Mouse (Mus musculus): Measurements from ENCODE around the gene Thap11. TPM values are rescaled to one million over a fixed set of nuclear protein-coding genes. Genes with fewer than 3 reads are reported as not detected.

The Thap11 gene
- polyA plus RNA-seq (2015; fragmentation: Nextera tagmentation; extraction: Ambion mirVana), result 73.2 and 75.8 TPM in 2 replicates

GRCm38 (mm10) chr8:105854715-105855216 lies at the start of gene Thap11:
Gene Thap11, plus strand, starts transcription at chr8:105855132.
- Histone ChIP-seq H3K27me3 (no peaks in the 10 kb centered on the region), H3K9ac (peak within 1 kb of the TSS; percentile 64), H3K36me3 (peaks cover 13% of the 10 kb centered on the region; the same call in 1 of the 2 replicates), H3K9me3 (replicated peaks) (no peaks in the 10 kb centered on the region), H3K4me2 (replicated peaks) (peak within 1 kb of the TSS; percentile 92), H3K4me3 (replicated peaks) (peak within 1 kb of the TSS; percentile 71), H3K4me1 (peaks cover 55% of the 10 kb centered on the region), H3K27ac (replicated peaks) (peak within 1 kb of the TSS; percentile 92)
- peak; percentile 93 for ATAC-seq (ENCODE audit: insufficient number of reproducible peaks, low FRiP score, low TSS enrichment, low read depth)
- 4% methylated on average over 43 of the region's 43 CpGs for WGBS

- WGBS, result 77% methylated on average over 3 of the region's 3 CpGs
- H3K9me3 ChIP-seq (replicated peaks), result no peaks in the 10 kb centered on the region
- H3K4me1 ChIP-seq, result 0 out of 2 replicates have a peak, but pooled peaks cover 4% of the 10 kb centered on the region
- H3K4me3 ChIP-seq (replicated peaks), result no peak overlapping the region
- H3K9ac ChIP-seq, result no peak overlapping the region
- peaks cover 17% of the 10 kb centered on the region; the same call in 1 of the 2 replicates for H3K36me3 ChIP-seq
- H3K27ac ChIP-seq (replicated peaks), result no peak overlapping the region
- no peaks in the 10 kb centered on the region for H3K27me3 ChIP-seq
- H3K4me2 ChIP-seq (replicated peaks), result no peak overlapping the region
- ATAC-seq (ENCODE audit: insufficient number of reproducible peaks, low FRiP score, low TSS enrichment, low read depth), result no peak
These were observed 49.6 kb upstream of the Thap11 start for GRCm38 (mm10) chr8:105805346-105805745.

- Histone ChIP-seq H3K27ac (replicated peaks) (no peak overlapping the region), H3K9ac (no peak overlapping the region), H3K4me2 (replicated peaks) (no peak overlapping the region), H3K4me1 (no peaks in the 10 kb centered on the region), H3K36me3 (peaks cover 17% of the 10 kb centered on the region; the same call in 1 of the 2 replicates), H3K4me3 (replicated peaks) (no peak overlapping the region), H3K27me3 (no peaks in the 10 kb centered on the region), H3K9me3 (replicated peaks) (no peaks in the 10 kb centered on the region)
- WGBS, result 84% methylated on average over 1 of the region's 1 CpGs
- ATAC-seq (ENCODE audit: insufficient number of reproducible peaks, low FRiP score, low TSS enrichment, low read depth), result no peak
These were observed 49.0 kb upstream of the Thap11 start for GRCm38 (mm10) chr8:105805964-105806363.

- Histone ChIP-seq H3K36me3 (peaks cover 20% of the 10 kb centered on the region; the same call in 1 of the 2 replicates), H3K4me3 (replicated peaks) (no peak overlapping the region), H3K27ac (replicated peaks) (no peak overlapping the region; the same call in 1 of the 2 replicates), H3K9ac (no peak overlapping the region), H3K4me2 (replicated peaks) (no peak overlapping the region), H3K4me1 (no peaks in the 10 kb centered on the region), H3K9me3 (replicated peaks) (no peaks in the 10 kb centered on the region), H3K27me3 (no peaks in the 10 kb centered on the region)
- 74% methylated on average over 5 of the region's 5 CpGs for WGBS
- no peak for ATAC-seq (ENCODE audit: insufficient number of reproducible peaks, low FRiP score, low TSS enrichment, low read depth)
These were observed 47.2 kb upstream of the Thap11 start for GRCm38 (mm10) chr8:105807766-105808165.

GRCm38 (mm10) chr8:105808480-105808879 lies 46.5 kb upstream of the Thap11 start:
- no peak for ATAC-seq (ENCODE audit: insufficient number of reproducible peaks, low FRiP score, low TSS enrichment, low read depth)
- H3K27me3 ChIP-seq, result no peaks in the 10 kb centered on the region
- no peak overlapping the region for H3K4me3 ChIP-seq (replicated peaks)
- H3K9me3 ChIP-seq (replicated peaks), result no peaks in the 10 kb centered on the region
- H3K27ac ChIP-seq (replicated peaks), result no peak overlapping the region
- no peaks in the 10 kb centered on the region for H3K4me1 ChIP-seq
- H3K36me3 ChIP-seq, result peaks cover 20% of the 10 kb centered on the region; the same call in 1 of the 2 replicates
- 87% methylated on average over 2 of the region's 2 CpGs for WGBS
- no peak overlapping the region for H3K4me2 ChIP-seq (replicated peaks)
- no peak overlapping the region for H3K9ac ChIP-seq

- ATAC-seq (ENCODE audit: insufficient number of reproducible peaks, low FRiP score, low TSS enrichment, low read depth), result no peak
- no peaks in the 10 kb centered on the region for H3K9me3 ChIP-seq (replicated peaks)
- no peak overlapping the region for H3K27ac ChIP-seq (replicated peaks)
- H3K4me2 ChIP-seq (replicated peaks), result no peak overlapping the region
- H3K9ac ChIP-seq, result no peak overlapping the region
- H3K36me3 ChIP-seq, result 0 out of 2 replicates have a peak, but pooled peaks cover 11% of the 10 kb centered on the region
- H3K4me1 ChIP-seq, result no peaks in the 10 kb centered on the region
- 79% methylated on average over 6 of the region's 6 CpGs for WGBS
- H3K4me3 ChIP-seq (replicated peaks), result no peak overlapping the region
- H3K27me3 ChIP-seq, result no peaks in the 10 kb centered on the region
These were observed 44.6 kb upstream of the Thap11 start for GRCm38 (mm10) chr8:105810245-105810786.

- Histone ChIP-seq H3K4me1 (no peaks in the 10 kb centered on the region), H3K4me2 (replicated peaks) (no peak overlapping the region), H3K9me3 (replicated peaks) (no peaks in the 10 kb centered on the region), H3K9ac (no peak overlapping the region), H3K4me3 (replicated peaks) (no peak overlapping the region), H3K36me3 (0 out of 2 replicates have a peak, but pooled peaks cover 7% of the 10 kb centered on the region), H3K27me3 (no peaks in the 10 kb centered on the region), H3K27ac (replicated peaks) (no peak overlapping the region)
- 85% methylated on average over 10 of the region's 10 CpGs for WGBS
- no peak for ATAC-seq (ENCODE audit: insufficient number of reproducible peaks, low FRiP score, low TSS enrichment, low read depth)
These were observed 43.9 kb upstream of the Thap11 start for GRCm38 (mm10) chr8:105811061-105811460.

GRCm38 (mm10) chr8:105811543-105811942 lies 43.4 kb upstream of the Thap11 start:
- no peak for ATAC-seq (ENCODE audit: insufficient number of reproducible peaks, low FRiP score, low TSS enrichment, low read depth)
- WGBS, result 80% methylated on average over 3 of the region's 3 CpGs
- Histone ChIP-seq H3K27ac (replicated peaks) (no peak overlapping the region), H3K4me3 (replicated peaks) (no peak overlapping the region), H3K9ac (no peak overlapping the region), H3K36me3 (0 out of 2 replicates have a peak, but pooled peaks cover 7% of the 10 kb centered on the region), H3K4me2 (replicated peaks) (no peak overlapping the region), H3K9me3 (replicated peaks) (no peaks in the 10 kb centered on the region), H3K27me3 (no peaks in the 10 kb centered on the region), H3K4me1 (no peaks in the 10 kb centered on the region)

GRCm38 (mm10) chr8:105812511-105812910 lies 42.4 kb upstream of the Thap11 start:
- WGBS, result 83% methylated on average over 5 of the region's 5 CpGs
- Histone ChIP-seq H3K36me3 (0 out of 2 replicates have a peak, but pooled peaks cover 7% of the 10 kb centered on the region), H3K9me3 (replicated peaks) (no peaks in the 10 kb centered on the region), H3K4me2 (replicated peaks) (no peak overlapping the region), H3K27me3 (no peaks in the 10 kb centered on the region), H3K9ac (no peak overlapping the region), H3K4me1 (no peaks in the 10 kb centered on the region), H3K4me3 (replicated peaks) (no peak overlapping the region), H3K27ac (replicated peaks) (no peak overlapping the region)
- no peak for ATAC-seq (ENCODE audit: insufficient number of reproducible peaks, low FRiP score, low TSS enrichment, low read depth)

GRCm38 (mm10) chr8:105813241-105813640 lies 41.7 kb upstream of the Thap11 start:
- 94% methylated on average over 6 of the region's 6 CpGs for WGBS
- no peaks in the 10 kb centered on the region for H3K4me1 ChIP-seq
- H3K4me3 ChIP-seq (replicated peaks), result no peak overlapping the region
- no peak overlapping the region for H3K4me2 ChIP-seq (replicated peaks)
- ATAC-seq (ENCODE audit: insufficient number of reproducible peaks, low FRiP score, low TSS enrichment, low read depth), result no peak
- no peak overlapping the region for H3K9ac ChIP-seq
- no peaks in the 10 kb centered on the region for H3K9me3 ChIP-seq (replicated peaks)
- H3K27ac ChIP-seq (replicated peaks), result no peak overlapping the region
- 0 out of 2 replicates have a peak, but pooled peaks cover 7% of the 10 kb centered on the region for H3K36me3 ChIP-seq
- H3K27me3 ChIP-seq, result no peaks in the 10 kb centered on the region

- peaks cover 7% of the 10 kb centered on the region; the same call in 1 of the 2 replicates for H3K4me1 ChIP-seq
- no peak for ATAC-seq (ENCODE audit: insufficient number of reproducible peaks, low FRiP score, low TSS enrichment, low read depth)
- no peak overlapping the region for H3K9ac ChIP-seq
- no peaks in the 10 kb centered on the region for H3K27me3 ChIP-seq
- no peak overlapping the region for H3K4me3 ChIP-seq (replicated peaks)
- H3K4me2 ChIP-seq (replicated peaks), result no peak overlapping the region
- no peaks in the 10 kb centered on the region for H3K9me3 ChIP-seq (replicated peaks)
- WGBS, result 93% methylated on average over 3 of the region's 3 CpGs
- H3K36me3 ChIP-seq, result peaks cover 48% of the 10 kb centered on the region
- H3K27ac ChIP-seq (replicated peaks), result no peak overlapping the region
These were observed 35.3 kb upstream of the Thap11 start for GRCm38 (mm10) chr8:105819659-105820058.

- no peak for ATAC-seq (ENCODE audit: insufficient number of reproducible peaks, low FRiP score, low TSS enrichment, low read depth)
- Histone ChIP-seq H3K27ac (replicated peaks) (no peak overlapping the region), H3K27me3 (no peaks in the 10 kb centered on the region), H3K9me3 (replicated peaks) (no peaks in the 10 kb centered on the region), H3K4me2 (replicated peaks) (no peak overlapping the region), H3K9ac (no peak overlapping the region), H3K36me3 (peaks cover 58% of the 10 kb centered on the region), H3K4me3 (replicated peaks) (no peak overlapping the region), H3K4me1 (peaks cover 14% of the 10 kb centered on the region)
- WGBS, result 81% methylated on average over 1 of the region's 1 CpGs
These were observed 34.0 kb upstream of the Thap11 start for GRCm38 (mm10) chr8:105820925-105821324.
